Mouse (Mus musculus) intestine, embryonic 16.5 days (tissue): ENCODE measurements around the gene Mtmr12. TPM values are rescaled to one million over a fixed set of nuclear protein-coding genes. Genes with fewer than 3 reads are reported as not detected.
"Not testable (repeated sequence)": the region's sequence is repeated elsewhere in the genome, so short reads cannot be mapped to it uniquely, and the experiment has no call there.

Experiments
- ATAC-seq: fragments of 200-750 bp; cut with Nextera tagmentation; 2 replicates; pipeline ENCODE4 v1.8.0; 2017; ENCODE audit warnings: moderate TSS enrichment, moderate library complexity
- H3K27ac ChIP-seq: fragments of 300-500 bp; sonication (generic); 2 replicates; pipeline ENCODE4 v1.5.1; 2014; ENCODE audit warnings: mild to moderate bottlenecking, low read length
- H3K27me3 ChIP-seq: fragments of 300-500 bp; sonication (generic); replicated peaks from 2 replicates; pipeline ENCODE4 v1.6.1; 2014; ENCODE audit warnings: low read length, control low read depth, mixed read lengths; ENCODE audit not compliant: control insufficient read depth, insufficient read depth
- H3K36me3 ChIP-seq: fragments of 300-500 bp; sonication (generic); 2 replicates; pipeline ENCODE4 v1.6.1; 2014; ENCODE audit warnings: low read length, control low read depth; ENCODE audit not compliant: control insufficient read depth, insufficient read depth
- H3K4me1 ChIP-seq: fragments of 300-500 bp; sonication (generic); 2 replicates; pipeline ENCODE4 v1.6.1; 2014; ENCODE audit warnings: low read length, control low read depth, mixed read lengths; ENCODE audit not compliant: control insufficient read depth, insufficient read depth
- H3K4me2 ChIP-seq: fragments of 300-500 bp; sonication (generic); 2 replicates; pipeline ENCODE4 v1.6.1; 2014; ENCODE audit warnings: low read depth, low read length, control low read depth
- H3K4me3 ChIP-seq: fragments of 300-500 bp; sonication (generic); 2 replicates; pipeline ENCODE4 v1.5.1; 2014; ENCODE audit warnings: mild to moderate bottlenecking, low read length
- H3K9ac ChIP-seq: fragments of 300-500 bp; sonication (generic); 2 replicates; pipeline ENCODE4 v1.6.1; 2014; ENCODE audit warnings: low read depth, low read length
- H3K9me3 ChIP-seq: fragments of 300-500 bp; sonication (generic); 2 replicates; pipeline ENCODE4 v1.6.1; 2016; ENCODE audit warnings: low read length, control low read depth; ENCODE audit not compliant: control insufficient read depth
- WGBS: fragments of 180-500 bp; shearing (Covaris S2); extraction: QIAGEN DNeasy Blood & Tissue Kit; methylation state at CpG from one replicate; pipeline ENCODE4 v1.1.7; 2014; 5-methylcytosine and 5-hydroxymethylcytosine counted together
- polyA plus RNA-seq: library from polyadenylated mRNA; unstranded; fragments of >200 nt; fragmentation: Nextera tagmentation; extraction: Ambion mirVana; gene quantifications from 2 replicates; pipeline ENCODE4 v1.2.1, GENCODE M21; 2015

The Mtmr12 gene
- polyA plus RNA-seq, result 16.4 and 16.6 TPM in 2 replicates

DNA sequence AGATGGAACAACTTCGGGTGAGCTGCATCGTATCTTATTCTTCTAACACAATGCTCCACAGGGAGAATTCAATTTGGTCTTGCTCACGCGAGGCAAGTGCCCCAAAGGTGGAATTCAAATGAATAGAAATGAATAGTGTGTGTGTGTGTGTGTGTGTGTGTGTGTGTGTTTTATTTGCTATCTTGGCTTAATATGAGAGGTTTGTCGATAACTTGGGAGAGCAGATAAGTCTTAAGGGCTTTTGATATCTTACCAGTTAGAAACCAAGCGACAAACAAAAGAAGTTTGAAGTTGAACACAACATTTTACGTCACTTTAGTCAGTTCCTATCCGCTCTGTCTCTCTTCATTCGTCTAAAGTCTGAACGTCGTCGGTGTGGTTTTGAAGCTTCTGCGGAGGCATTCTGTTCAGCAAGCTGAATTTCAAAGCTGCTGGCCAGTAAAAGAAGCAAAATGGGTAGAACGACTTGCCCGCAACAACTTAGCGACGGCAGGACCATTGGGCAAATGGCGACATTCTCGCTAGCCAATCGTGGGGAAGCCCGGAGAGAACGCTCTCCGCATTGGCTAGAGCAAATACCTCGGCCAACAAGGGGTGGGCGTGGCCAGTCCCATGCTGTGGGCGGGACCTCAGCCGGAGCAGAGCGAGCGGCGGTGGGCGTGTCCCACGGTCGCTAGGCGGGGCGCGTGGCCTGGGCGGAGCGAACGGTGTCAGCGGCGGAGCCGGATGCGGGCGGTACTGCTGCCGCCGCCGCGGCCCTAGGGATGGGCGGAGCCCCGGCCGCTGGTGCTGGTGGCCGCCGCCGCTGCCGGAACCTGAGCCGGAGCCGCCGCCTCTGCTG, at the start of gene Mtmr12:
TSS of gene Mtmr12 (plus strand) at position 710 of the 841 bp plus-strand sequence.
- under 1% methylated on average over 50 of the region's 58 CpGs for WGBS
- Histone ChIP-seq H3K27me3 (no peaks in the 10 kb centered on the region), H3K4me2 (peak within 1 kb of the TSS; percentile 73), H3K9ac (peak within 1 kb of the TSS; percentile 95), H3K27ac (peak within 1 kb of the TSS; percentile 89), H3K9me3 (no peaks in the 10 kb centered on the region), H3K36me3 (no peaks in the 10 kb centered on the region), H3K4me1 (peaks cover 32% of the 10 kb centered on the region), H3K4me3 (peak within 1 kb of the TSS; percentile 95)
- ATAC-seq, result peak; percentile 96

DNA sequence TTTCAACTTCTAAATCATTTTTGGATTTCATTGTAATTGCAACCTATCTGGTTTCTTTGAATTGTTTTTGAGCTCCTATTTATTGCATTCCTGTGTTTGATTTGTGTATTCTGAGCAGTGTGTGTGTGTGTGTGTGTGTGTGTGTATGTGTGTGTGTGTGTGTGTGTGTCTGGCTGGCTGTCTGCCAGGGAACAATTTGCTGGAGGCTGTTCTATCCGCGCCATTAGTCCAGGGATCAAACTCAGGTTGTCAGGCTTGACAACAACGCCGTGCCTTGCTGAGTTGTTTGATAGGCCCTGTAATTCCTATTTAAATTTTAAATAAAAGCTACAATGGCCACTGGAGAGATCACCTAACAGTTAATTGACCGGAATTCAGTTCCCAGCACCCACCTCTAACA, 26.7 kb upstream of the Mtmr12 start:
- no peak for ATAC-seq
- Histone ChIP-seq H3K27me3 (no peaks in the 10 kb centered on the region), H3K27ac (no peak overlapping the region), H3K9me3 (no peaks in the 10 kb centered on the region), H3K9ac (no peak overlapping the region), H3K36me3 (peaks cover 2% of the 10 kb centered on the region; the same call in 1 of the 2 replicates), H3K4me3 (no peak overlapping the region), H3K4me2 (no peak overlapping the region), H3K4me1 (no peaks in the 10 kb centered on the region)
- 86% methylated on average over 5 of the region's 5 CpGs for WGBS

DNA sequence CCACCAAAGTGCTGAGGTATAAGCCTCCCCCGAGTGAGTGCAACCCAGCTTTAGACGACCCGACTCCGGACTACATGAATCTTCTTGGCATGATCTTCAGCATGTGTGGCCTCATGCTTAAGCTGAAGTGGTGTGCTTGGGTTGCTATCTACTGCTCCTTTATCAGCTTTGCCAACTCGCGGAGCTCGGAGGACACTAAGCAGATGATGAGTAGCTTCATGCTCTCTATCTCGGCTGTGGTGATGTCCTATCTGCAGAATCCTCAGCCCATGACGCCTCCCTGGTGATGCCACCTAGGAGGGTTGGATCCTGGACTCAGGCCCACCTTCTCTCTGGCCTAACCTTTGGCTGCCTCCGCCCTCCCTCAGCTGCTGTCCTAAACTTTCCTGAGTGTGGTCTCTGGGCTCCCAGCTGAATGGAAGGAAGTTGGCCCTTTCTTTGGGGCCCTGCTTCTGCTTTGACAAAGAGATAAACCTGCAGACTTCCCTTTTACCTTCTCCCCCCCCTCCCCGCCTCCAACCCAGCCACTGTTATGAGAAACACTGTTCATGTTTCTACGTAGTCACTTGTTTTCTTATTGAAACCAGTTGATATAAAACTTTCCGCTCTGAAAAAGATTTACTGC, 23.5 kb upstream of the Mtmr12 start:
- ATAC-seq, result peak; percentile 38; the same call in 1 of the 2 replicates
- WGBS, result 95% methylated on average over 13 of the region's 13 CpGs
- H3K4me1 ChIP-seq, H3K27ac ChIP-seq, H3K4me3 ChIP-seq, H3K27me3 ChIP-seq, H3K4me2 ChIP-seq, H3K36me3 ChIP-seq, H3K9ac ChIP-seq, H3K9me3 ChIP-seq: not testable (repeated sequence)

DNA sequence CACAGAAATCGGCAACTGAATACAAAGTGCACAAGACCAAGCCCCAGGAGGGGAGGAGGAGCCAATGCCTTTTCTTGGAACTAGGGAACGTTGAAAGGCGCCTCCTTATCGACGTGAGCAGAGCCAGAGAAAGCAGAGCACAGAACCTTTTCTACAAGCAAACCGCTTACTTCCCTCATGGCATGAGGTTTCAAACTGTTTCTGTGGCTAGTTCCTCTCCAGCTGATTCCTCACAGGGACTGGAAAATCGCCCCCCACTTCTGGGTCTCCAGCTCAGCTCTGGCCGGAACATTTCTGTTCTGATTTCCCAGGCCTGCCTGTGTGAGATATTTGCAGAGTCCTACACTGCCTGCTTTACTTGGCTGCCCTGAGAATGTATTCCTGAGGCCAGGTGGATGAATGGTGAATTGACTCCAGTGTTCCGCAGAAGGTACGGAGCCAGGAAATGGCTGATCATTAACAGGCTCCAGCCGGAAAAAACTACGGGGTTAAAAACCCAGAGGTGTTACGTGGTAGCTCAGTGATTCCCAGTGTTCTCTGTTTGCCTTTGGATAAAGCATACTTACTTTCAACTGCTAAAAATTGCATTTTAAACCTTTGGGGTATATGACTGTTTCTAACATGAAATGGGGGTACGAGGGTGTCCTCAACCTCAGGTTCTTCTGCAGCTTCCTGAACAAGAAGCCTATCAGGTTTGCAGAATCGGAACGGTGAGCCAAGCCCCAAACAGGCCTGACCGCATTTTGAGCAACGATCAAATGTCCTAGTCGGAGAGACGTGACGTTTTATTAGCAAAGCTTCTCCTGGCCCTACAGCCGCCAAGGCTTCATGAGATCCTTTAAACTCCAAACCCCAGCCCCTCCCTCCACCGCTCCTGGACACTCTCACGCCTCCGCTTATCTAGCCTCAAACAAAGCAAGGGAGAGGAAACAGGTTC, 10.7 kb upstream of the Mtmr12 start:
- H3K4me3 ChIP-seq, result peak overlapping the region; percentile 32
- no peaks in the 10 kb centered on the region for H3K9me3 ChIP-seq
- ATAC-seq, result peak; percentile 83
- no peaks in the 10 kb centered on the region for H3K27me3 ChIP-seq
- H3K4me1 ChIP-seq, result peaks cover 20% of the 10 kb centered on the region
- peak overlapping the region; percentile 42 for H3K4me2 ChIP-seq
- WGBS, result 24% methylated on average over 25 of the region's 25 CpGs
- H3K9ac ChIP-seq, result peak overlapping the region; percentile 51
- peak overlapping the region; percentile 83 for H3K27ac ChIP-seq
- H3K36me3 ChIP-seq, result no peaks in the 10 kb centered on the region

DNA sequence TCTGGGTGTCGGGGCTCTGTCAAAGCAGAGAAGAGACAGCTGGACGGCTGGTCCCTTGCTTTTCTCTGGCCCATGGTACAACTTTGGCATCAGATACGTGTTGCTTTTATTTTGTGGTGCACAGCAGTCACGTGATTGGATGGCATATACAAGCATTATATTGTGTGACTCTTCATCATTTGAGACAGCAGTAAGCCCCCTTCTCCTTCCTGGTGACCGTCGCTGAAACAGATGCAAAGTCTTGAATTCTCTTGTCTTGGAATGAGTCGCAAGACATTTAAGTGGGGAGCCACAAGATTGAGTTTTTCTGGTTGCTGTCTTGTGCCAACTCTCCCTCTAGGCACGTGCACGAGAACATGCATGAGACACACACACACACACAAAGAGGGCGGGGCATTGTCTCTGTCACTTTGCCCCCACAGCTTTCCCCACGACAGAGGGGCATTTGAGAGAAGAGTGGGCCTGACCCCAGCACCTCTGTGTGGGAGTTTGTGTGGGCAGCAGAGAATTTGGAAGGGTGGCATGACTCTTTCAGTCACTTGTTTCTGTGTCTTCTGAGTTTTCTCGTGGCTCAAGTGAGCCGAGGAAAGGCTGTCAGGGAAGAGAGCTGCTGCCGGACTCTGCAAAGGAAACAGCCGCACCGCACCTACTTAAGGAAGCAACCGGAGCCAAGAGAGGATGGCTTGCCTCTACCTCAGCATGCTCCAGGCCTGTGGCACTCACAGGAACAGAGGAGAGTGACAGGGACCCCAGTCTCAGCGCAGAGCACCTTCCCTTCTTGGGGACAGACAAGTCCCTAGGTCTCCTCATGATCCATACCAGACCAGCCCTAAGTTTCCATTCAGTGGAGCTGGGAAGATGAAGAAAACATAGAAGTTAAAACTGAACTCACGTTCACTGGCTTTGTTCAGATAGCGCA, 9.8 kb upstream of the Mtmr12 start:
- peak overlapping the region; percentile 42 for H3K4me2 ChIP-seq
- peak overlapping the region; percentile 51 for H3K9ac ChIP-seq
- H3K4me1 ChIP-seq, result peaks cover 20% of the 10 kb centered on the region
- no peak; the same call in 1 of the 2 replicates for ATAC-seq
- H3K9me3 ChIP-seq, result no peaks in the 10 kb centered on the region
- peak overlapping the region; percentile 32 for H3K4me3 ChIP-seq
- H3K36me3 ChIP-seq, result no peaks in the 10 kb centered on the region
- H3K27me3 ChIP-seq, result no peaks in the 10 kb centered on the region
- peak overlapping the region; percentile 83 for H3K27ac ChIP-seq
- WGBS, result 39% methylated on average over 20 of the region's 20 CpGs

DNA sequence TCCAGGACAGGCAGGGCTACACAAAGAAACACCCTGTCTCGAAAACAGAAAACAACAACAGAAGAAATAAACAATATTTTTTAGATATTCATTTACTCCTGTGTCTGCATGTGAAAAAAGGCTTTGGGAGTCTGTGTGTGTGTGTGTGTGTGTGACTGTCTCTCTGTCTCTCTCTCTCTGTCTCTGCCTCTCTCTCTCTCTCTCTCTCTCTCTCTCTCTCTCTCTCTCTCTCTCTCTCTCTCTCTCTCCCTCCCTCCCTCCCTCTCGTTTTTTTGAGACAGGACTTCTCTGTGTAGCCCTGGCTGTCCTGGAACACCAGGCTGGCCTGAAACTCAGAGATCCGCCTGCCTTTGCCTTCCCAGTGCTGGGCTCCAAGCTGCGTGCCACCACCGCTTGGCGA, 8.9 kb upstream of the Mtmr12 start:
- H3K4me1 ChIP-seq, result peaks cover 20% of the 10 kb centered on the region
- H3K4me2 ChIP-seq, result no peak overlapping the region
- H3K9me3 ChIP-seq, result no peaks in the 10 kb centered on the region
- H3K27me3 ChIP-seq, result no peaks in the 10 kb centered on the region
- no peak overlapping the region for H3K9ac ChIP-seq
- no peak for ATAC-seq
- 81% methylated on average over 6 of the region's 6 CpGs for whole genome bisulfite sequencing
- no peak overlapping the region for H3K4me3 ChIP-seq
- no peak overlapping the region for H3K27ac ChIP-seq
- H3K36me3 ChIP-seq, result no peaks in the 10 kb centered on the region

DNA sequence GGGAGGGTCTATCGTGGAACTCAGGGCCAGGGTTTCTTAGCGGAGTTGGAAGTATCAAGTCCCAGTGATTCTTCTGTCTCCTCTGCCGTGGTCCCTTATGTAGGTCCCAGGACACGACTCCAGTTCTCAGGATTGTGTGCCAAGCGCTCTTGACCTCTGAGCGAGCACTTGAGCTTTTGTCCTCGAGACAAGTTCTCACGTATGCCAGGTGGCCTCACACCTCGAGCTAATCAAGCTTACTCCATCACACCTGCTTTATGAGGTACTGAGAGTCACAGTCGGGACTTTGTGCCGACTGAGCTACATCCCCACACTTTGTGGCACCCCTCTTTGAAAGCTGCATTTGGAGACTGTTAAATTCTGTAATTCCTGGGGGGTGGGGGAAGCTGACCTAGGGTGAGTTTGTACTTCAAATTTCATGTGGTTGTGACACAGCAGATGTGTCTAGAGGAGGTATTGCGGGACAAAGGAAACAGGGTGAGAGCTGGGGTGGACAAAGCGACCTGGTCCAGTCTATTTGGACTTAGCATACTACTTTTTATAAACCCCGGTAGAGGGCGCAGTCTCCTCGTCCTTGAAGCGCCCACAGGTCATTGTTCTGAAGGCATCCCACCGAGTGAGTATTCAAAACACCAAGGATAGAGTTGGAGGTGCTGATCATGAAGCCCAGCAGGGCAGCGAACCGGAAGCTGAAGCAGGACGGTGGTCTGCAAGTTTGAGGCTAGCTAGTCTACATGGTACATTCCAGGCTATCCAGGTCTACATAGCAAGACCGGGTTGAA, 8.2 kb upstream of the Mtmr12 start:
- 38% methylated on average over 22 of the region's 22 CpGs for WGBS
- no peak overlapping the region for H3K4me3 ChIP-seq
- H3K36me3 ChIP-seq, result no peaks in the 10 kb centered on the region
- H3K9me3 ChIP-seq, result no peaks in the 10 kb centered on the region
- H3K27ac ChIP-seq, result no peak overlapping the region
- ATAC-seq, result peak; percentile 29
- H3K4me2 ChIP-seq, result peak overlapping the region; percentile 32; the same call in 1 of the 2 replicates
- no peak overlapping the region; the same call in 1 of the 2 replicates for H3K9ac ChIP-seq
- H3K27me3 ChIP-seq, result no peaks in the 10 kb centered on the region
- H3K4me1 ChIP-seq, result peaks cover 20% of the 10 kb centered on the region

DNA sequence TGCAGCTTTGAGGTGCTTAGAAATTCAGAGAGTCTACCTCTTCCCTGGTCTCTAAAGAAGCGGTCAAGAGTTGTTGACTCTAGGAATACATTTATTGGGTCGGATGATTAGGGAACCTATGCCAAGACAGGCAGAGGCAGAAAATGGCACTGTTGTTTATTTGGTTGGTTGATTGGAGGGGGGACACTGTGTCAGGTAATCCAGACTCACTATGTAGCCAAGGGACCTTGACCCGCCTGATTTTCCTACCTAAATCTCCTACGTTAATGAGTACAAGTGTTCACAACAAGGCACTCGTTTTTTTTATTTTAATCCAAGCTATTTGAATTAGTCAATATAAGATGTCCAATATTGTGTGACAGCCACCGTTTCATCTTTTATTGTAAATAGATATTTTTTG, 7.5 kb upstream of the Mtmr12 start:
- ATAC-seq, result no peak
- Histone ChIP-seq H3K4me1 (peaks cover 20% of the 10 kb centered on the region), H3K27me3 (no peaks in the 10 kb centered on the region), H3K9me3 (no peaks in the 10 kb centered on the region), H3K4me3 (no peak overlapping the region), H3K36me3 (no peaks in the 10 kb centered on the region), H3K27ac (no peak overlapping the region), H3K4me2 (no peak overlapping the region), H3K9ac (no peak overlapping the region)
- WGBS, result 82% methylated on average over 6 of the region's 6 CpGs
